Mouse (Mus musculus): ENCODE results near the gene Slc12a4.

Slc12a4 gene

GRCm38 (mm10) chr8:105930602-105931001, 35.3 kb downstream of the Slc12a4 start:
- DNase-seq: peak; percentile 96 to 97

DNA sequence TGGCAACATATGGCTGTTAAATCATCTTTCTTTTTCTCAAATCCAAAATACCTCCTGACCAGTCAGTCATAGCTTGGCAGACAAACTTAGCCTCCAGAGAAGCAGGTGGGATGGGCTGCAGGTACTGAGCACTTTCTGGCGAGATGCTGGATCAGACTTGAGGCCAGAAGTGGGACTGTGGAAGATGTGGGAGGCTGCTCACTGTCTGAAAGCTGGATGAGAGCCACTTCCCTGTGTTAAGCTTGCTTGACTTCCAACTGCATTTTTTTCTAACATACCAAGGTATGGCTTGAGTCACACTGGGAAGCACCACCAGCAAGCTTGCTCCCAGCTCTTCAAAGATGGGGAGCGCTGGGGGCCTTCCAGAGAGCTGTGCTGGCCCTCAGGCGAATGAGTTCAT, 40.8 kb downstream of the Slc12a4 start:
- no peak for DNase-seq

DNA sequence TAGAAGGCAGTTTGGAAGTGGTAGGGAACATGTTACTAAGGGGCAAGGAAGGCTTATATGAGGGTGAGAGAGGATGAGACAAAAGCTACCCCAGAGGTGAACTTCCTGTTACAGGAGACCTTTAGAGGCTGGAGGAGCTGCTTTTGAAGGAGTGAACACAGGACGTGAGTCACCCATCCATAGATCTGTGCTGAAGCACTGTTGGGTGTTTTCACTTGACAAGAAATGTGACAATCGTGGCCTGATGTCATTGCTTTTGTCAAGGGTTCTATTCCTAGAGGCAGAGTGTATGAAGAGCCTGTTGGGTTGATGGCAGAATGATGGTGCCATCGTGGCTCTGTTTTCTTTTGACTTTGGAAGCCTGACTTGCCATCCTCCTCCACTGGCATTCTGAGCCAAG, 46.5 kb downstream of the Slc12a4 start:
- DNase-seq: no peak

DNA sequence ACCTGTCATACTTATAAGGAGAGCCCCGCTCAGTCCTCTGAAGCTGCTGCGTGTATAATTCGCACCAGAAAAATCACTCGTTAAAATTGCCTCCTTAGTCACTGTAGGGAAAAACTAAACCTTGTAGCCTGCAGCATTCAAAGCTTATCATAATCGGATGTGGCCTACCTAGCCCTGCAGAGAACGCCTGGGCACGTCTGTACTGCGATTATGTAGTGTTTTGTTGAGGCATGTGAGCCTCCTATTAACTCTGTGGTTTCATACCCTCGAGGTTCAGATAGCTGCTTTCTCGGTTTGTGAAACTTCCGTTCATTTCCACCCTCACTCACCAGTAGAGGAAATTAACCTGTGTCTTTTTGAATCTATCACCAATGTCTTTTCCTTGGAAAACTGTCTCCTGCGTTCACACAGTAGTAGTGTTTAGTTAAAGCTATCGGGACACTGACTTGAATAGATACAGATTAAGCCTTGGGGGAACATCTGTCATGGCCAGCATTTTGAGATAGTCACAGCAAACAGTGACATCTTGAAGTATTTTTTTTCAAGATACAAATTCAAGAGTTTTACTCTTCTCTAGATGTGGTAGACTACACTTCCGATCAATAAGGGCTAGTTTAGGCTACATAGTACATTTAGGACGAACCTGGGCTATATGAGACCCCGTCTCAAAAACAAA, 64.8 kb downstream of the Slc12a4 start:
- DNase-seq: no peak

- peak; percentile 97 to 98 for DNase-seq
These were observed 65.5 kb downstream of the Slc12a4 start, which contains the start of gene Pskh1 for GRCm38 (mm10) chr8:105900180-105900940. TSS of gene Pskh1 (plus strand) at chr8:105900441.

GRCm38 (mm10) chr8:105897801-105898480, 68.0 kb downstream of the Slc12a4 start:
- no peak for DNase-seq

Measured in cerebellum, postnatal 10 days (tissue).